Mouse (Mus musculus): Measurements from ENCODE around the gene Snd1. TPM values are rescaled to one million over a fixed set of nuclear protein-coding genes. Genes with fewer than 3 reads are reported as not detected.

Snd1 gene
- polyA plus RNA-seq, 1 experiment from 2014 or later = 113 TPM

DNA sequence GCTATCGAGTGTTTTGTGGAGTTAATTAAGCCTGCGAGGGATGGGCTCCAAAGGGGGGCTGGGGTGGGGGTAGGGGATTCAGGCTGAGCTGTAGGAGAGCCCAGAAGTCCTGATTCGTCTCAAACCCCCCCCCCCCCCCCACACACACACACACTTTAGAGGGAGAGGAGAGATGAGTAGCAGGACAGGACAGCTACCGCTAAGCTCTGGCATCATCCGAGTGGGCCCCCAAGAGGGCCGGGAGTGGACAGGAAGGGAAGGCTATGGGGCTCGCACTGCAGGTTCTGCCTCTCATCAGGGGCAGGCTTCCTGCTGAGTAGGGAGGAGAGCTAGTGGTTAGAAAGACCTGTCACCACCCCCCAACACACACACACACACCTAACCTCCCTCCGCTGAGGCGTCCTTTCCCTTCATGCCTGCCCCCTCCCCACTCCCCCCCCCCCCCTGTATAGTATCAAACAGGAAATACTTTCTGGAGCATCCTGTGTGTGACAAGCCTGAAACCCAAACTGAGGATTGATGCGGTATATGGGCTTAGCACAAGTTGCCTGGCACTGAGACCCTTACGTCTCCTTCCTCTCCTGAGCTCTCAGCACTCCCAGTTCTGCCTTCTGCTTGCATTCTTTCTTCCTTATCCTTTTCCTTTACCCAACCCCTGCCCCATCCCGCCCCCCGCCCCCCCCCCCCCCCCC, 456.8 kb downstream of the Snd1 start:
- Histone ChIP-seq H3K36me3 (no peaks in the 10 kb centered on the region), H3K4me3 (peak overlapping the region; percentile 19), H3K9me3 (replicated peaks) (no peaks in the 10 kb centered on the region), H3K27me3 (0 out of 2 replicates have a peak, but pooled peaks cover 3% of the 10 kb centered on the region), H3K4me1 (peaks cover 20% of the 10 kb centered on the region), H3K9ac (0 out of 2 replicates have a peak overlapping the region, but pooled peaks have one; percentile 19), H3K27ac (peak overlapping the region; percentile 50), H3K4me2 (replicated peaks) (peak overlapping the region; percentile 51)
- WGBS = 4% methylated on average over 10 of the region's 13 CpGs
- ATAC-seq (ENCODE audit: low FRiP score) = peak; percentile 67

DNA sequence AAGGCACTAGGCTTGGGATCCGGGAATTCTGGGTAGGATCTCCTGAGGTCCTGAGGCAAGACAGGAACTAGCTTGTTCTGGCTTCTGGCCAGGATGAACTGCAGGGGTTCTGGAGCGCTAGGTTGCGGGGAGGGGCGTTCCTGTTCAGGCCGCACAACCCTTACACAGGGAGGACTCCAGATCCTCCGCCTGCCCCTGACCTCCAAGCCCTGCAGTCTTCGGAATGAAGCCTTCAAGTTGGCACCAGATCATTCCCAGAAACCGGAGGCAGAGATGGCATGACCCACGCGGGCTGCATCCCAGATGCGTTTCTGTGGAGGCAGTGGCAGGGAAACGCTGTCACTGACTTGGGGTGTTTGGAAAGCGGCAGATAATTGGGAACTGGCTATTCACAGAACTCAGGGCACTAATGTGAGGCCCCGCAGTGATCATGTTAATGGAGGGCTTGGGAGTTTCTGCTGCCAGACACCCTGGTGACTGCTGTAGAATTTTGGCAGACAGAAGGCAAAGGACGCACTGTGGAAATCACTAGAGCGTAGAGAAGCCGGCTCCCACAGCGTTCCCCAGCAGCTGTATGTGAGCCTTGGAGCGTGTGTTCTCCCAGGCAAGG, 457.5 kb downstream of the Snd1 start:
- Histone ChIP-seq H3K36me3 (no peaks in the 10 kb centered on the region), H3K9ac (no peak overlapping the region; the same call in 1 of the 2 replicates), H3K4me1 (peaks cover 20% of the 10 kb centered on the region), H3K4me2 (replicated peaks) (peak overlapping the region; percentile 51), H3K4me3 (peak overlapping the region; percentile 19), H3K9me3 (replicated peaks) (no peaks in the 10 kb centered on the region), H3K27me3 (0 out of 2 replicates have a peak, but pooled peaks cover 3% of the 10 kb centered on the region), H3K27ac (peak overlapping the region; percentile 50)
- ATAC-seq (ENCODE audit: low FRiP score) = peak; percentile 73
- WGBS = 5% methylated on average over 19 of the region's 19 CpGs

DNA sequence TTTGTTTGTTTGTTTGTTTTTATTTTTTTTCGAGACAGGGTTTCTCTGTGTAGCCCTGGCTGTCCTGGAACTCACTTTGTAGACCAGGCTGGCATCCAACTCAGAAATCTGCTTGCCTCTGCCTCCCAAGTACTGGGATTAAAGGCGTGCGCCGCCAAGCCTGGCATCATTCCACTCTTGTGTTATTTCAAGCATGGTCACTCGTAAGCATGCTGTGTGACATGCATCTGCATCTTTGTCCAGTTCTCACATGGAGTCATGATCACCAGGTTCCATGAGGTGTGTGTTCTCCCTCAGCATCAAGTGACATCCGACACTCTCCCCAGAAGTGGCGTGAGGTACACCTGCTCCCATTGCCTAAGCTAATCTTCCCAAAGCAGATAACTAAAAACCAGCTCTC, 460.8 kb downstream of the Snd1 start:
- ATAC-seq (ENCODE audit: low FRiP score) = no peak
- Histone ChIP-seq H3K27ac (no peak overlapping the region), H3K9ac (no peak overlapping the region), H3K4me3 (no peak overlapping the region), H3K9me3 (replicated peaks) (no peaks in the 10 kb centered on the region), H3K4me1 (peaks cover 20% of the 10 kb centered on the region), H3K27me3 (0 out of 2 replicates have a peak, but pooled peaks cover 3% of the 10 kb centered on the region), H3K4me2 (replicated peaks) (no peak overlapping the region), H3K36me3 (no peaks in the 10 kb centered on the region)
- WGBS = 88% methylated on average over 7 of the region's 7 CpGs

DNA sequence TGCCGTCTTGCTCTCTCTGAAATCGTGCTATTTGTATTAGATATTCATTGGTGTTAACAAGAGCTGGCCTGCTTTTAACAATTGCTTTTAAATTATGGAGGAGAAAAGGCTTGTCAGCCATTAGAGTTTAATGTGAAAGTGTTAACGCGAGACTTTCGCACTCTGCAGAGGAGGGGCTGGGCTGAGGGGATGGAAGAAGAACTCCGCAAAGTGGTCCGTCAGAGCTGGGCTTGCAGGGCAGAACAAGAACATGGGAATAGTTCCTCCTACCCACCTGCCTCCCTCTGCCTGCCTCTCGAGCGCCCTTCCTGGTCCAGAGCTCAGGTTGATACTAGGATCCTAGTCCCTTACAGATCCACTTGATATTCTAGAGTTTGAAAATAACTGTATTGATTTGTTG, 472.3 kb downstream of the Snd1 start:
- Histone ChIP-seq H3K4me1 (no peaks in the 10 kb centered on the region), H3K4me2 (replicated peaks) (no peak overlapping the region), H3K4me3 (no peak overlapping the region), H3K27me3 (no peaks in the 10 kb centered on the region), H3K27ac (no peak overlapping the region), H3K9ac (no peak overlapping the region), H3K36me3 (no peaks in the 10 kb centered on the region), H3K9me3 (replicated peaks) (no peaks in the 10 kb centered on the region)
- WGBS = 67% methylated on average over 9 of the region's 9 CpGs
- ATAC-seq (ENCODE audit: low FRiP score) = no peak

- H3K4me1 ChIP-seq = no peaks in the 10 kb centered on the region; the same call in 1 of the 2 replicates
- H3K4me2 ChIP-seq (replicated peaks) = no peak overlapping the region
- H3K9ac ChIP-seq = no peak overlapping the region
- H3K27ac ChIP-seq = no peak overlapping the region
- 18% methylated on average over 12 of the region's 12 CpGs for WGBS
- no peak overlapping the region for H3K4me3 ChIP-seq
- H3K27me3 ChIP-seq = no peaks in the 10 kb centered on the region
- peak; percentile 63 for ATAC-seq (ENCODE audit: low FRiP score)
- H3K9me3 ChIP-seq (replicated peaks) = no peaks in the 10 kb centered on the region
- no peaks in the 10 kb centered on the region for H3K36me3 ChIP-seq
Observed at GRCm38 (mm10) chr6:28949269-28949668, 474.3 kb downstream of the Snd1 start.

- Histone ChIP-seq H3K36me3 (no peaks in the 10 kb centered on the region), H3K4me2 (replicated peaks) (no peak overlapping the region), H3K27me3 (no peaks in the 10 kb centered on the region), H3K4me3 (no peak overlapping the region), H3K4me1 (peaks cover 3% of the 10 kb centered on the region; the same call in 1 of the 2 replicates), H3K27ac (no peak overlapping the region), H3K9ac (no peak overlapping the region), H3K9me3 (replicated peaks) (no peaks in the 10 kb centered on the region)
- WGBS = 19% methylated on average over 11 of the region's 11 CpGs
- no peak for ATAC-seq (ENCODE audit: low FRiP score)
Observed at GRCm38 (mm10) chr6:28955581-28955980, 480.6 kb downstream of the Snd1 start.

DNA sequence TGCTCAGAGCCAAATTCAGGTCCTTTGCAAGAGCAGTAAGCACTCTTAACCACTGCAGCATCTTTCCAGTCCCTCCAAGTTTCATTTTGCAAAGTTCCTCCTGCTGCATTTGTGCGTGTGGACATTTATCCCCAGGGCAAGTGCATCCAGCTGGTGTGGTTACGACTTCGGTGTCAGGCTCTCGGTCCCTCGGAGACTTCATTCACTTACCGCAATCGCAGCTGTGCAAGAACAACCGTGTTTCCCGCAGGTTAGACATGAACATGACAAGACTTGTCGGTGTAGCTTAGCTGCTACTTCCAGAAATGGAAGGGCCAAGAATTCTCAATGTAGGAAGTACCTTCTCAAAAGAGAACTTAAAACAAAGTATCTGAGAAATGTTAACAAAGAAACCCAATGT, 482.5 kb downstream of the Snd1 start:
- H3K4me1 ChIP-seq = peaks cover 6% of the 10 kb centered on the region; the same call in 1 of the 2 replicates
- H3K27me3 ChIP-seq = no peaks in the 10 kb centered on the region
- H3K4me2 ChIP-seq (replicated peaks) = no peak overlapping the region
- no peak overlapping the region for H3K27ac ChIP-seq
- no peaks in the 10 kb centered on the region for H3K9me3 ChIP-seq (replicated peaks)
- 69% methylated on average over 10 of the region's 10 CpGs for WGBS
- H3K36me3 ChIP-seq = no peaks in the 10 kb centered on the region
- H3K4me3 ChIP-seq = no peak overlapping the region
- no peak overlapping the region for H3K9ac ChIP-seq
- ATAC-seq (ENCODE audit: low FRiP score) = no peak

DNA sequence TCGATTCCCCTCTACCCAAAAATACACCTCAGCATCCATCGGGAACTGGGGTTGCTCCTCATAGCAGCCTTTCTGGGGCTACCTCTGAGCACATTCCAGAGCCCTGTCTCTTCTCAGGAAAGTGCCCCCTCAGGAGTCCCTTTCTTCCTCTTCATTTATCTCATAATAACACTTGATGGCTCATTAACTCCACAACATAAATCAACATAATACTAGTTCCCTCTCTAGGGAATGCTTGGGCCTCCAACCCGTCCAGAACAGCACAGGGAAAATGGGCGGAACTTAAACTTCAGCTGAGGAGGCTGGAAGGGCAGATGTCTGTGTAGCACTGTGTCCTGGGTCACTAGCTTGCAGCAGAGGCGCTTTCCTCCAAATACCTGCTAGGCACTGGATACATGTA, 488.2 kb downstream of the Snd1 start:
- no peak overlapping the region for H3K4me3 ChIP-seq
- no peak overlapping the region for H3K9ac ChIP-seq
- no peaks in the 10 kb centered on the region for H3K36me3 ChIP-seq
- no peak overlapping the region for H3K4me2 ChIP-seq (replicated peaks)
- 46% methylated on average over 5 of the region's 5 CpGs for WGBS
- H3K27ac ChIP-seq = no peak overlapping the region
- peaks cover 11% of the 10 kb centered on the region for H3K4me1 ChIP-seq
- H3K27me3 ChIP-seq = no peaks in the 10 kb centered on the region
- no peaks in the 10 kb centered on the region for H3K9me3 ChIP-seq (replicated peaks)
- peak; percentile 69 for ATAC-seq (ENCODE audit: low FRiP score)

DNA sequence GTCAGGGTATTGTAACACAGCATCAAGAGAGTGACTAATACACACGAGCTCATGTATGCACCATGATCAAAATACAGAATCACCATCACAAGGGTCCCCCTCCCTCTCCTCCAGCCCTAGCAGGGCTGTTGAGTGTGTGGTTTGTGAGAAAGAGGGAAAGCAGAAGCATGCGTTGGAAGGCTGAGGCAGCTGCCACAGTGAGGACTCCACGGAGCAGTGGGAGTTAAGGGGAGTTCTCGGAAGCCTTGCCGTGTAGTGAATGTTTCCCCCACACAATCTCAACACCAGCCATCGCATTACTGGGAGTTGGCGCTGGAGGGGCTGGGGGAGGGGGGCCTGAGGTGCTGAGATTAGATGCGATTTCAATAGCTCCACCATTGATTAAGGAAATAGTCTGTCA, 490.3 kb downstream of the Snd1 start:
- H3K4me2 ChIP-seq (replicated peaks) = no peak overlapping the region
- no peaks in the 10 kb centered on the region for H3K9me3 ChIP-seq (replicated peaks)
- H3K36me3 ChIP-seq = no peaks in the 10 kb centered on the region
- no peak overlapping the region for H3K4me3 ChIP-seq
- no peak overlapping the region for H3K9ac ChIP-seq
- no peak for ATAC-seq (ENCODE audit: low FRiP score)
- no peak overlapping the region for H3K27ac ChIP-seq
- H3K27me3 ChIP-seq = no peaks in the 10 kb centered on the region
- H3K4me1 ChIP-seq = peaks cover 8% of the 10 kb centered on the region; the same call in 1 of the 2 replicates
- WGBS = 63% methylated on average over 8 of the region's 8 CpGs

GRCm38 (mm10) chr6:28969615-28970014, 494.7 kb downstream of the Snd1 start:
- H3K4me1 ChIP-seq = 0 out of 2 replicates have a peak, but pooled peaks cover 2% of the 10 kb centered on the region
- H3K4me3 ChIP-seq = no peak overlapping the region
- H3K4me2 ChIP-seq (replicated peaks) = no peak overlapping the region
- H3K9ac ChIP-seq = no peak overlapping the region
- H3K27me3 ChIP-seq = no peaks in the 10 kb centered on the region
- ATAC-seq (ENCODE audit: low FRiP score) = no peak
- 64% methylated on average over 5 of the region's 5 CpGs for WGBS
- no peaks in the 10 kb centered on the region for H3K36me3 ChIP-seq
- no peaks in the 10 kb centered on the region for H3K9me3 ChIP-seq (replicated peaks)
- no peak overlapping the region for H3K27ac ChIP-seq

DNA sequence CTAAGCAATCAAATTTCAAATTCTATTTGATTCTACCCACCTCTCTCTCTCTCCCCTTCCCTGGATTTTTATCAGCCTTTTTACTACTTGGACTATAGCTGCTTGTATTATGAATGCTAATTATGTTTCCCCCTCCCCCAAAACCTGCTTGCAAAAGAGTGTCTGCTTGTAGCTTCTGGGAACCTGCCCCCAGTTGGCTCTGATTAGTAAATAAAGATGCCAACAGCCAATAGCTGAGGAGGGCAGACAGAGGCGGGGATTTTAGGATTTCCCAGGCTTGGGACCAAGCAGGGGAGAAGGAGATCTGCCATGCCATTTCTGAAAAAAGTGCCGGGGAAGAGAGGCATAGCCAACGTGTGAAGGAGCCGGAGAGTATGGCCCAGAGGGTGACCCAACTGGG, 495.8 kb downstream of the Snd1 start:
- WGBS = 61% methylated on average over 4 of the region's 4 CpGs
- Histone ChIP-seq H3K27me3 (no peaks in the 10 kb centered on the region), H3K4me2 (replicated peaks) (no peak overlapping the region), H3K4me1 (0 out of 2 replicates have a peak, but pooled peaks cover 2% of the 10 kb centered on the region), H3K4me3 (no peak overlapping the region), H3K9me3 (replicated peaks) (no peaks in the 10 kb centered on the region), H3K27ac (no peak overlapping the region), H3K9ac (no peak overlapping the region), H3K36me3 (no peaks in the 10 kb centered on the region)
- no peak for ATAC-seq (ENCODE audit: low FRiP score)

- Histone ChIP-seq H3K9ac (no peak overlapping the region), H3K4me1 (0 out of 2 replicates have a peak, but pooled peaks cover 2% of the 10 kb centered on the region), H3K27me3 (peaks cover 12% of the 10 kb centered on the region), H3K27ac (no peak overlapping the region), H3K9me3 (replicated peaks) (no peaks in the 10 kb centered on the region), H3K4me3 (no peak overlapping the region), H3K36me3 (no peaks in the 10 kb centered on the region), H3K4me2 (replicated peaks) (no peak overlapping the region)
- no peak for ATAC-seq (ENCODE audit: low FRiP score)
- 87% methylated on average over 3 of the region's 3 CpGs for WGBS
Observed at GRCm38 (mm10) chr6:28974498-28974897, 499.6 kb downstream of the Snd1 start.
